Mouse (Mus musculus): ENCODE measurements around the gene Atp1b3. TPM values are rescaled to one million over a fixed set of nuclear protein-coding genes. Genes with fewer than 3 reads are reported as not detected.
A peak's percentile ranks its signal among the peaks of the same experiment; 100 is the strongest.

Atp1b3 gene
- total RNA-seq, 2 experiments from 2014 or later: 84.7 to 117 TPM

GRCm38 (mm10) chr9:96299324-96300008 is 64.8 kb downstream of the Atp1b3 start:
- ATAC-seq (replicated peaks; ENCODE audit: low FRiP score, low TSS enrichment, poor library complexity, severe bottlenecking): peak; percentile 61

- ATAC-seq (replicated peaks; ENCODE audit: low FRiP score, low TSS enrichment, poor library complexity, severe bottlenecking): no peak
Observed at GRCm38 (mm10) chr9:96292144-96292543, 72.1 kb downstream of the Atp1b3 start.

DNA sequence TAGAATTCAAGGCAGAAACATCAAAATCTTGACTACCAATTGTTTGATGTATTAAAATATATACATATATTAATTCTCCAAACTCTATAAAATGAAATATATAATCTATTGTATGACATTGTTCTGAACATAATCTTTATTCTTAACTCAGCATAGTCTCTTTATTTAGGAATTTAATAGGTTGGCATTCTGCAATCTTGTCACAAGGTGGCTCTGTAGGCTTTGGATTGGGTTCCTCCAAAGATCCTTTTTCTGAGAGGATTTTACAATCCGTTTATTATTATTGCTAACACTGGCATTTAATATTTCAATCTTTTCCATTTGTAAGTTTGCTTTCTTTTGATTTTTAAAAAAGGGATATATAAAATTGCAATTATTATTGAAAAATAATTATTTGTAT is 79.3 kb downstream of the Atp1b3 start:
- ATAC-seq (replicated peaks; ENCODE audit: low FRiP score, low TSS enrichment, poor library complexity, severe bottlenecking): no peak

Other genes with a start within 250 kb of the Atp1b3 start
- gene Gk5, start 245.1 kb downstream of the Atp1b3 start, total RNA-seq (2014; fragmentation: Nextera tagmentation): 1.4 and 1.5 TPM in 2 replicates
- 2.0 and 3.5 TPM in 2 replicates for gene Gk5, start 245.1 kb downstream of the Atp1b3 start, total RNA-seq (2017)
- gene Tfdp2, start 168.2 kb downstream of the Atp1b3 start, total RNA-seq (2014; fragmentation: Nextera tagmentation): 44.1 and 53.9 TPM in 2 replicates
- 67.6 and 88.7 TPM in 2 replicates for gene Tfdp2, start 168.2 kb downstream of the Atp1b3 start, total RNA-seq (2017)
- 79.3 and 98.7 TPM in 2 replicates for gene Rnf7, start 114.2 kb upstream of the Atp1b3 start, total RNA-seq (2014; fragmentation: Nextera tagmentation)
- gene Rnf7, start 114.2 kb upstream of the Atp1b3 start, total RNA-seq (2017): 30.5 and 54.9 TPM in 2 replicates
- not detected in 2 replicates for gene Gm28729, start 160.8 kb upstream of the Atp1b3 start, total RNA-seq (2014; fragmentation: Nextera tagmentation)
- not detected in 2 replicates for gene Gm28729, start 160.8 kb upstream of the Atp1b3 start, total RNA-seq (2017)